Mouse (Mus musculus) layer of hippocampus, postnatal 25 days (tissue): Measurements from ENCODE around the gene Eif3d. TPM values are rescaled to one million over a fixed set of nuclear protein-coding genes. Genes with fewer than 3 reads are reported as not detected.

Source experiments
- DNase-seq, 2 experiments: peaks; one replicate each; pipeline ENCODE4 v3.0.0; 2022; ENCODE audit warnings: mixed read lengths in 2 of 2, low spot score in 1 of 2; ENCODE audit errors: extremely low spot score in 1 of 2
- total RNA-seq, 2 experiments: library from RNA; stranded (reverse); gene quantifications; 2 replicates each; pipeline ENCODE4 v1.2.3; 2021

Eif3d gene
- total RNA-seq, 2 experiments from 2014 or later: 91.1 to 109 TPM

DNA sequence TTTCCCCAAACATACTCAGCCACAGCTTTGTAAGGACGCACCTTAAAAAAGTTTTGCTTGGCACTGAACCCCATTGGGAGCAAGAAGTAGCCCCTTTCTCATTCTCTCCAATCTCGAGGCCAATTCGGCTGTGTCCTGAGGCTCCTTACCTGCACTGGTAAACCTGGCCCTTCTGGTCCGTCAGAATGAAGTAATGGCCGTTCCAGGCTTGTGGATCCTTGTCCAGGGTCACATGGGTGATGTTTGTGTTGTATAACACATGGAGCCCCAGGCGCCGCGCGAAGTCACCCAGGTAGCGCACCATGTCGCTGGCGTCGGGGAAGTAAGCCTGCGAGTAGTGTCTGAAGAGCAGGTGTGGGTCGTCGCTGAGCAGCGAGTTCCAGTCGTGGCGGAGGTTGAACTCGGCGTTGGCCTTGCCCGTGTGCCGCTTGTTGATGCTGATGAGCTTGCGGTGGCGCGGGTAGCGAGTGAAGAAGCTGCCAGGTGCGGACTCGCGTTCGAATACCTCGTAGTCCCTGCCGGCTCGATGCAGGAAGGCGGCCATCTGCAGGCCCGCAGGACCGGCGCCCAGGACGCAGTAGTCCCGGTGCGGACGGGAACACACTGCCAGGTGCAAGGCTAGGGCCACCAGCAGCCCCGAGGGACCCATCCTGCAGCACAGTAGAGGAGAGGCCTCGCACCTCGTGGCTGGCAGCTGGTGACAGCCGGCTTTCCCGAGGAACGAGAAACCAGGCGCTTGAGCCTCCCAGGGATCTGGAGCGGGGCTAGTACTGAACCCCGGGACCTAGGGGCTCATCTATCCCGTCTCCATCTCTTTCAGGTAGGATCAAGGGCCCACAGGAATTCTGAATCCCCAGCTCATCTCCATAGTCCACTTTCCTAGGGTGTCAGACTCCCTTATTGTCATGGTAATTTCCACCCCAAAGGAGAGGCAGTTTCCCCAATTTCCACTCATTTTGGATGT, 14.9 kb downstream of the Eif3d start:
- no peak for DNase-seq

DNA sequence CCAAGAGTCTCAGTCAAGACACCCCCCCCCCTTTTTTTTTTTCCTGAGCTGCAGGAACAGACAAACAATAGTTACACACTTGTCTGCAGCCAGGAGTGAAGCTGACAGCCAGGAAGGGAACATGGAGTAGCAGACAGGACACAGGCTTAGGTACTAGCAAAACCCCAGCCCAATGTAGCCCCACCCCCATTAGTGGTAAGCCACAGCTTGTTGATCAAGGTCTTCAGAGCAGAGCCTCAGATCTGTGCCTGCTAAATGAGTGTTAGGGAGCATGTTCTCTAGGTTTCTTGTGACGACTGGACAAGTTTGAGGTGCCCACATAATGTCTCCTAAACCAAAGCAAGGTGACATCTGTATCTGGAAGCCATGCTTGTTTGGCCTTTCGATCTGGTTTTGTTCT, 16.3 kb downstream of the Eif3d start:
- DNase-seq: no peak

DNA sequence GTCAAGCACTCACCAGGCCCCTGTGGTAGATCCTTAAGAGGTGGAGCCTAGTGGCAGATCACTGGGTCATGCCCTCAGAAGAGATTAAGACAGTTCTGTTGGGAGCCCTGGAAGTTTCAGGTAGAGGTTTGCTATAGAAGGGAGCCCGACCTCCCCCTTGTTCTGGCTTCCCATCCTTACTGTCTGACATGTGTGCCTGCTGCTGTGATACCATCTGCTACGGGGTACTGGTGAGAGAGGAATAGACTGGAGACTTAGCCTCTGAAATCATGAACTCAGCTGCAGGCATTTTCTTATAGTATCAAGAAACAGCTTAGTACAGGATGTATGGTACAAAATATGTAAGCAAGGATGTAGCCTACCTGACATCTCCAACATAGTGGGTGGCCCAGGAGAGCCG, 17.7 kb downstream of the Eif3d start:
- DNase-seq: no peak

DNA sequence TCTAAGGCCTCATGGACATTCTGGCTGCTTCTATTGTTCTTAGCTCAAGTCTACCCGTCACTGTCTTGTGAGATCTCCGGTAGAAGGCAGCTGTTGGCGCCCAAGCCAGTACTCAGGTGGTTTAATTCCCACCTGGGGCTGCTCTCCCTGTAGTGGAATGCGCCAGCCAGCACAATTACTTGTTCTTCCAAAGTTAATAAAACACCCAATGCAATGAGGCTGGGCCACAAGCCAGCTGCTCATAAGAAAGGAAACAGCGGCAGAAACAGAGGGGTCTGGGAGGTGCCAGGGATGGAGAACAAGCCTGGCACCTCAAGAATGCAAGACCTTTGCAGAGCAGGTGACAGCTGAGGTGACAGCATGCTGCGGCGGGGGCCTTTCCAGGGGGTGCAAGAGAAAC, 21.6 kb downstream of the Eif3d start:
- no peak for DNase-seq

DNA sequence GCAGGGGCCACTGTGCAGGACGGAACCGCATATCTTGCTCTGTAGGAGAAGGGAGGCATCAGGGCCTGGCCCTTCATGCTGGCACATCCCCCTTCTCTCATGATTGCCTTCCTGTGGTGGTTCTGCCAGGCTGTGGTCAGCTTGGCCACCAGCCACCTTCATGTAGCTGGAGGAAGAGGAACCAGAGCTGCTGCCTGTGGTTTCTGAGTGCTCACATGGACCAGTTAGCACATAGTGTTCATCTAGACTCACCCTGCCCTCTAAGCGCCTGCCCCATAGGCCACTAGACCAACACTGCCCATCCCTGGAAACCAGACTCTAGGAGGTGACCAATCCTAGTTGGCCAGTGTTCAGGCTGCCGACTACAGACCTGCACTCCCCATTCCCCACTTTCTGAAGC, 24.9 kb downstream of the Eif3d start:
- no peak for DNase-seq

DNA sequence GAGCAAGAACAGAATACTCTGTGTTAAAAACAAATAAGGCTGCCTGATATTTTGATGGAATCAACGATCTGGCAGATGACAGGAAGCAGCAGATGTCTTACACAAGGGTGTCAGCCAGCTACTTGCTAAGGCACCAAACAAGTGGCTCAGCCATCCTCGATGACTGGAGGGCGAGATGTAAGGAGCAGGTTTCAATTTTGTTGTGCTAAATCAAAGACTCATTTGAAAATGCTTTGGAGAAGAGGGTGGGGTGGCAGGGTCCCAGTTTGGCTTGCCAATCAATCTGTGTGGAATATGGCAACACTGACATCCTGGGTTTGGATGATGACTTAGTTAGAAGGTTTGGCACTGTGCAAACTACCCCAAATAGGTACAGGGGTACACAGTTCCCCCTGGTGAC, 29.1 kb downstream of the Eif3d start:
- no peak for DNase-seq

DNA sequence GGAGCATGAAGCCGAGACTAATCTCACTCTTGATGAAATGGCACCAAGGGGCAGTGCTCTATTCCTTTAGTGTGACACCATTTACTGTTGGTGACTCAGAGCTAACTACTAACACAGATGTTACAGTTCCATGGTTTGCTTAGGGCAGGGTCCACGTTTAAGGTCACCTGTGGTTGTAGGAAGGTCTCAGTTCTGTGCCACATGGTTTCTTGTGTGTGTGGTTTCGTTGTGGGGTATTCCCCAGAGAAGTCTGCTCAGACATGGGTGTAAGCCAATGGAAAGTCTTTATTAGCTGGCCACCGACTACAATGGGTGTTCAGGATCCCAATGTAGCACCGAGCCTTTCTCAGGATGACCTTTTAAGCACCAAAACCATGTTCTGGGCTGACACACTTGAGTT, 32.1 kb downstream of the Eif3d start:
- DNase-seq: no peak

DNA sequence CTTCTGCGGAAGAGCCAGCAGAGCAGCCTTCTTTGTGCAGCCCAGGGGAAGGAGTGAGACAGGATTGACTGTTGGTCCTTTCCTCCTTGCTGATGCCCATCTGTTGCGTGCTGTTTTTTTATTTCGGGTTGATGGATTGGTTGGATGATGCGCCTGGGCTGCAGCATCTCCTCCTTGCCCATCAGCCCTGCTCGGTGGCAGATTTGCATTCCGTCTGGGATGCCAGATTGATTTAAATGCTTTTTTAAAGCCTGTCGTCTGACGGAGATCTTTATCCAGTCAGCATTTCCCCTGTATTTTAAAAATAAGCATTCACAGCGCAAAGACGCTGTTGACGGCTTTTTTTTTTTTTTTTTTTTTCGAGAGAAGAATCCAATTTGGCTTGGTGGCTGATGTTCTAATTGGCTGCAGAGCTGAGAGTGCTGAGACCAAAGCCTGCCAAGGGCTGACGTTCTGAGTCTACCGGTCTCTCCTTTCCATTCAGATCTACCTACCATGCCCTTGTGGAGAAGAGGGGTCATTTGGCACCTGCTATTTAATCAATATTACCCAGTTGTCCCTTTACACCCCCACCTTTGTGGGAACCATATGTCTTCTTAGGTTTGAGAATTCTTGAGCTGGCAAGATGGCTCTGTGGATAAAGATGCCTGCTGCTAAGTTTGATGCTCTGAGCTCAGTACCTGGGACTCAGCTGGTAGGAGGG, 34.8 kb downstream of the Eif3d start:
- DNase-seq: peak; percentile 25 to 45

DNA sequence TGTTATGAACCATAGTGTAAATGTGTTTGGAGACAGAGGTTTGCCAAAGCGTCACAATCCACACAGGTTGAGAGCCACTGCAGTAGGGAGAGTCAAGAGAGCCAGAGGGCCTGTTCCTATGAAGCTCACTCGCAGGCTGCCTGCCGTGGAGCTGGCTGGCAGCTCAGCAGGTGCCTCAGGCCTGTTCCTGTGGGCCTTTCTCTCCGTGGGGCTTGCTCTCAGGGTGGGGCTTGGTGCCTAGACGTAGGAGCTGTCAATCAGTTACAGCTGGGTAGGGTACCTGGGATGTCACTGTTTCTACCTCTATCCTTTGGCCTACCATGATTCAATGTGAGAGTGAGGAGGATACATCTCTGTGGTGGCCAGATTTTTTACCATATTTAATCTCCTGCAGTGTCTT, 35.6 kb downstream of the Eif3d start:
- no peak for DNase-seq

DNA sequence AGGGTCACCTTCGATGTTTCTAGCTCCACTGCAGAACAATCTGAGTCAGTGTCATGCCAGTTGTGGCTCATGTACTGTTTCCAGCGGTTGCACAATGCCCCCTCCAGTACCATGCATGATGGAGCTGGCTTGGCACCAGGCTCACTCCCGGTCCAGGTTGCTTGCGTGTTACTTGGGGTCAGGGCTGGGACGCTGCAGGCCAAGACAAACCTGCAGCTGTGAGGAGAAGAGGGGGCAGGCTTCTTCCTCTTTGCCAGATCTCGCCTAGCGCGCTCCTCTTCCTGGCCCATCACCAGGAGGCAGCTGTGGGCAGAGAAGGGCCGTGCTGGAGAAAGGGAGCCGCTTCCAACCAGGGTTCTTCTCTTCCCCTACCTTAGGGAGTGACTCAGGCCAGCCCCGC, 36.3 kb downstream of the Eif3d start:
- DNase-seq: no peak

DNA sequence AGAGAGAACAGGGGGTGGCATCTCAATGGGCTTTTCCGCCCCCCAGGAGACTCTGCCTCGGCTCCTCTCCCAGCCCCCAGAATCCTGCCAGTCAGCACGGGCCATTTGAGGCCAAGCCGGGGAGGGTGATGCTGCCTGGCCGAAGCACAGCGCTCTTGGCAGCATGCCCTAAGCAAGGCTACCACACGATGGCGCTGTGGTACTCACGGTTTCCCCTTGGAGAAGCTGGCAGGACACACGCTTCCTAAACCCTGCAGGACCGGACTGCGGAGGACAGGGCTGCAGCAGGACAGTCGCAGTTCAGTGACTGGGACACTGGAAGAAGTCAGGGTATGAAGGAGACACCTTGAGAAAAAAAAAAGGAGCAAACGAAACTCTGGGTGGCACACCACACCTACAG, 36.8 kb downstream of the Eif3d start:
- peak; percentile 100 for DNase-seq

DNA sequence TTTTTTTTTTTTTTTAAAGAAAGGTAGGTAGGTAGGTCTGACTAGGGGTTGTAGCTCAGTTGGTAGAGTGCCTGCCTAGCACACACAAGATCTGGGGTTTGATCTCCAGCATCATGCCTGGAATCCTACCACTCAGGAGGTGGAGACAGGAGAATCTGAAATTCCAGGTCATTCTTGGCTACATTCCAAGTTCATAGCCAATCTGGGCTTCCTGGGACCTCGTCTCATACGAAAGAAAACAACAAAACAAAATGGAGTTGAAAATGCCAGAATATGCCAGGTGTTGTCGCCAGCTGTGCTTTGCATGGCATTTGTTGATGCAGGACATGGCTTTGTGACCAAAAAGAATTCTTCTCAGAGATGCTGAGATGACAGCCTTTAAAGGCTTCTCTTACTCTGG, 37.4 kb downstream of the Eif3d start:
- no peak for DNase-seq

DNA sequence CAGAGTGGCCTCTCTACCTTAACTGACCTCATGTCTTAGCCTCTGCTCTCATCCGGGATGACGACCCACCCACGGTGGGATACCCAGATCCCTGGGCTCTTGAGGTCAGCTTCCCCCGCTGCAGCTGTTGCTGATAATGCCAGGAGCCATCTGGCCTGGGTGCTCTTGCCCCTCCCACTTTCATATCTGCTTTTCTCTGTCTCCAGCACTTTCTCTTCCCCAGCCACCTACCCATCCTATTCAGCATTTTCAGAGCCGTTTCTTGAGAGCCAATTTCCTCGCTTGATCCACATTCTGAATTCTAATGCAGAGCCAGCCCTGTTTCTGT, 39.0 kb downstream of the Eif3d start:
- DNase-seq: no peak

DNA sequence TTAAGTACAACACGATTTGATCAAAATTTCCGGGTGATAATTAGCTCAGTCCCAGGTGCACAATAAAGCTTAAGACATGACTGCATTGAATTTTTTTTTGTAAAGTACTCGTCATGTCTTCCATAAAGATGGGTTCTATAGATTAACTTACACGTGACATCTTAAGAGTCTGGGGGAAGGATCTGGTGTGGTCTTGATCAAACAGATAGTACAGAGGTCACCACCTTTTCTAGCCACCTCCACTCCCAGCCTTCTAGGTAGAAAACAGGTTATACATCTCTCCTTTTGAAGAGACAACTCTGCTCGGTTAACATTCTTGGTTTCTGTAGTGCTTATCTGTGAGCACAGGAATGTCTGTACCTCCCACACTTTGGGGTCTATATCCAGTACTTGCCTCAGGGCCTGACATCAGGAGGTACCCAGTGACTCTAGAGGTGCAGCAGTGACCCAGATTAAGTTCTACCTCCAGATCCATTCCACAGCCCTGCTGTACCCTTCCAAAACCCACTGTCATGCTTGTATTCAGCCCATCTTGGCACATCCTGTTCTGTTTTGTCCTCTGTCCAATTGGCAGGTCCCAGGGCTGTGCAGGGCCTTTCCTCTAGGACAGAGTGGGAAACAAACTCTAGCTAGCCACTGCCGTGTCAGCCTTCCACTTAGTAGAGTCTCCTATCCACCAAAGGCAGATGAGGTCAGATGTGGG, 39.5 kb downstream of the Eif3d start:
- DNase-seq: no peak

DNA sequence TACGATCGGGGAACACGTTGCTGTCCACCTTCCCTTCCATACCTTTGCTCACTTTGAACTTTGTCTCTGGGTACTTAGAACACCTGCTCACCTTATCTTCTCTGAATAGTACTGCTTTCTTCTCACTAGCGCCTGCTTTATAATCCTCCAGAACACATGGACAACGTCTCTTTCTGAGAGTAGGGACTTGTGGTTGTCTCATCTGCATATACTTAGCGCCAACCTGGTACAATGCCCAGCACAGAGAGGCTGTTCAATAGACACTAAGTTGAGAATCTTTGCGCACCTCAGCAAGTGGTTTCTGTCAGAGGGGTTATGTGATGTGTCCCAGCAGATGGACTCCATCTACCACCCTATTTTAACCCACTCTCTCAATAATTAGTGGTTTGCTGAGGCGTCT, 40.8 kb downstream of the Eif3d start:
- no peak for DNase-seq

DNA sequence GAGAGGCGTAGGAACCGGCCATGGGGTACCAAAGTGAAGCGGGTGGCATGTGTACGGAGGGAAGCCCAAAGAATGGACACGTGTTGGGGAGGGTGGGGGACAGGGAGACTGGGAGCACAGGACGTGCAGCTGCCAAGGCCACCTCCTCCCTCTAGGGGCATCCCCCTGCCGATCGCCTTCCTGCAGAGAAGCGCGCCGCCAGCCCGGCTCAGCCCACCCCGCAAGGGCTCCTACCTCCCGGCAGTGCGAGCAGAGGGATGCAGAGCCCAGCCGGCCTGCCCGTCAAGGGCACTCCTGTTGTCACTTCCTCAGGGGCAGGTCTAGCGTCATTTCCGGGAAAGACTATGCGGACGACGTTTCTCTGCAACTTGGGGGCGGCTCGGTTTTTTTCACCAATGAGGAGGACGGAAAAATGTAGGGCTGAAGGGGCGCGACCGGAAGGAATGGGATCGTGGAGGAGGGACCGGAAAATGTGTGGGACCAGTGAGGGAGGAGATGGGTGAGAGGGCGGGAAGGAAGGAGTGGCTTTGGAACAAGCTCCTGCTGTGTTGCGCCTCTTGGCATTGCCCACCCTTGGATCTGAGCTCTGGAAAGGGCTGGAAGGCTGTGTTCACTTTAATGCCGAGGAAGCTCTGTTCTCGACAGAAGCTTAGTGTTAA, 41.8 kb downstream of the Eif3d start, which contains the start of gene Txn2:
TSS of gene Txn2 (minus strand) at position 334 of the 659 bp plus-strand sequence.
- DNase-seq: peak; percentile 77 to 88

DNA sequence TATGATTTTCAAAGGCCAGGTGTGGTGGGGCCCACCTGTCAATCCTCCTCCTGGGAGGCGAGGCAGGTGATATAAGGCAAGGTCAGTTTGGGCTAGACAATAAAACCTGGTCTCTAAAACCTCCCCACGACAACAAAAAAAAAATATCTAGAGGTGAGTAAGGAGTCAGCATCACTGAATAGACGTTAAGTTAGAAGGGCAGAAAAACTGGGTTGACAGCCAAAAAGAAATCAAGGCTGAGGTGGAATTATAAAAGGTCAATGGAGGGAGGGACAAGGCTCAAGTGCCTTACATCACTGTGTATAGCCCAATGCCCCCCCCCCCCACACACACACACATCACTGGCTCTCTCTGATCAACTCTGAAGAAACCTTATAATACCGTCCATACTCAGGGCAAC, 42.5 kb downstream of the Eif3d start:
- DNase-seq: no peak

DNA sequence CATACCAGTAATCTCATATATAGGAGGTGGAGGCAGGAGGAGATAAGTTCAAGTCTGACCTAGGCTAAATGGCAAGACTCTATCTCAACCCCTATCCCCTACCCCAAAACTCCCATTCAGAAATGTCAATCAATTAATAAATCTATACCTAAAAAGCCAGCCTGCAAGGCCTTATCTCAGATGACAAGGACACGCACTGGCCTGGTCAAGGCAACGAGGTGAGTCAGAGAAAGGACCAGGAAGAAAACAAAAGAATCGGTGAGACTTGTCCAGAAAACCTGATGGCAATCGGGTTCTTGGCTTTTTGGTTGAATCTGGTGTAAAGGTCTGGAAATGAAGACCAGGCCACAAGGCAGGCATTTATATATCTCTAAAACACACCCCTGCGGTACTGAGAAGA, 43.7 kb downstream of the Eif3d start:
- no peak for DNase-seq

DNA sequence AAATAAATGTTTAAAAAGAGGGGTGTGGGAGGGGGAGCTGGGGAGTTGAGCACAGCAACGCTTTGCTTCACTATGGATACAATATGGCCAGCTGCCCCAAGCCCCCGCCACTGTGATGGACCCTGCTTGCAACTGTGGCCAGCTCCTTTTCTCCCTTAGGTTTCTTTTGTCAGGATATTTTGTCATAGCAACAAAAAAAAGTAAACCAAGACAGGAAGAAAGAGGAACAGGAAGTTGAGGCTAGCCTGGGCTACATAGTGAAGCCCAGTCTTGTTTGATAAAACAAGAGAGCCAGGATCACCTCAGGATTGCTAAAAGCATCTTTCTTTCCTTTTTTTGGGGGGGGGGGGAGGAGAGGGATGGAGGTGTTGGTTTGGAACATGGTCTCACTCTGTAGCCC, 45.4 kb downstream of the Eif3d start:
- DNase-seq: no peak

DNA sequence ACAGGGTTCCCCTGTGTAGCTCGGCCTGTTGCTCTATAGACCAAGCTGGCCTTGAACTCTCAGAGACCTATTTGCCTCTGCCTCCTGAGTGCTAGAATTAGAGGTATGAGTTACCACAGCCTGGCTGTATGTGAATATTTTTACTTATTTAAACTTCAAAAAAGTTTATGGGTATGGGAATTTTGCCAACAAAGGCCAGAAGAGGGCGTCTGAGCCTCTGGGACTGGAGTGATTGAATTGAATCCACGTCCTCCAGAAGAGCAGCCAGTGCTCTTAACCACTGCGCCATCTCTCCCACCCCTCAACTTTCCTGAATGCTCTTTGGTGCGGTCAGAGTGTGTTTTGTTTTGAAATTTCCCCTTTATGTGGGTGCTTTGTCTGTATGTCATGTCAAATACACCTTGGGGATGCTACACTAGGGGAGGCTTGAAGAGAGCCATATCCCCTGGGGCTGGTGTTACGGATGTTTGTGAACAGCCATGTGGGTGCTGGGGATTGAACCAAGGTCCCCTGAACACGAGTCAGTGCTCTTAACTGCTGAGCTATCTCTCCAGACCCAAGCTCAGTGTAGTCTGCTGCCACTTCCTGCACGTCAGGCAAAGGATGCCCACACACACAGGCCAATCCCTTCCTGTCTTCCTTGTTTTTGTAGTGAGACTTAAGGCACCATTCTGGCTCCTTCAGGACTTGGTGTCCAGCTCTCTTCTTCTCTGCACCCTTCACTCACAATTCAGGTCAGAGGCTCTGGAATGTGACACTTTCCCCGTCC, 47.2 kb downstream of the Eif3d start:
- no peak for DNase-seq
